In the genomic region with DNA sequence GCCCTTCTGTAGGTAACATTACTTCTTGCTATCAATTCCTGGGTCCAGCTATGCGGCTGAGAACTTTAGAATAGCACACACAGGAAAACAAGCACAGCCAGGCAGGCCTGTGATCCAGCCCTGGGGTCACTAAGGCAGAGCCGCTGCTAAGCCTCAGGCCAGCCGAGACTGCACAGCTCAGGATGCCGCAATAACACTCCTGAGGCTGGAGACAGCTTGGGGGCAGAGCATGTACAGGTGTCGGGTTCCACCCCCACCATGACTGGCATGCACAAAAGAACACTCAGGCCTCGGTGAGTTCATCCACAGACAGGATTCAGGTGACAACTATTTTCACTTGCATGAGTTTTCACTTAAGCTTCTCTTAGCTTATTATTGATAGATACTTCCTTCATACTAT, we compare ENCODE assay signal across 23 mouse cellular contexts. TPM values are rescaled to one million over a fixed set of nuclear protein-coding genes. Genes with fewer than 3 reads are reported as not detected.
DNase-seq lines count a peak whose midpoint lies in the region; ATAC-seq lines count a peak whose summit lies in the region.
"Had no signal": no experiment of that assay in that cellular context is flagged by ENCODE, and none has a peak within 500 bp of the region (broad histone marks: within the 10 kb centered on the region; RNA-seq: fewer than 3 reads in every experiment).

No protein-coding gene starts in this region.

- no peaks in the 10 kb centered on the region for H3K27me3 ChIP-seq in forebrain, embryonic 10.5 days (ENCODE audit: poor library complexity, severe bottlenecking)
- H3K27me3 ChIP-seq in forebrain, embryonic 16.5 days (replicated peaks; ENCODE audit: control insufficient read depth, insufficient read depth, low read length), result no peaks in the 10 kb centered on the region
- no peaks in the 10 kb centered on the region for H3K27me3 ChIP-seq in limb, embryonic 12.5 days
- H3K27me3 ChIP-seq: hindbrain, embryonic 15.5 days; limb, embryonic 13.5 days; midbrain, embryonic 15.5 days had no signal

- peaks cover 22% of the 10 kb centered on the region for H3K4me1 ChIP-seq in forebrain, embryonic 10.5 days
- H3K4me1 ChIP-seq in forebrain, embryonic 16.5 days (replicated peaks; ENCODE audit: control insufficient read depth, insufficient read depth, low read length), result no peaks in the 10 kb centered on the region
- peaks cover 25% of the 10 kb centered on the region for H3K4me1 ChIP-seq in limb, embryonic 12.5 days (replicated peaks)
- H3K4me1 ChIP-seq: hindbrain, embryonic 15.5 days had no signal

- no peak overlapping the region for H3K4me3 ChIP-seq in forebrain, embryonic 10.5 days
- H3K4me3 ChIP-seq in forebrain, embryonic 16.5 days (replicated peaks; ENCODE audit: low read length), result no peak overlapping the region
- H3K4me3 ChIP-seq in limb, embryonic 12.5 days (replicated peaks), result no peak overlapping the region
- H3K4me3 ChIP-seq: hindbrain, embryonic 15.5 days; limb, embryonic 13.5 days; midbrain, embryonic 15.5 days had no signal

- 44% methylated on average over 6 of the region's 6 CpGs for WGBS in forebrain, embryonic 10.5 days
- 55% methylated on average over 6 of the region's 6 CpGs for WGBS in forebrain, embryonic 16.5 days
- 25% methylated on average over 6 of the region's 6 CpGs for WGBS in limb, embryonic 12.5 days

- no peak for ATAC-seq in forebrain, embryonic 16.5 days
- no peak for ATAC-seq in limb, embryonic 12.5 days (ENCODE audit: insufficient number of reproducible peaks, insufficient read depth, low FRiP score, low TSS enrichment, low read depth)
- ATAC-seq in CD4-positive, CD25-positive, alpha-beta regulatory T cell, adult 4 months, result no peak
- ATAC-seq: forebrain, embryonic 14.5 days; midbrain, embryonic 15.5 days had no signal

- DNase-seq in forebrain, embryonic 10.5 days (ENCODE audit: extremely low spot score, low spot score), result peak; percentile 16
- DNase-seq in 3T3-L1 (ENCODE audit: low read depth, low spot score), result peak; percentile 56
- DNase-seq in embryo, embryonic 10.5 days (ENCODE audit: low spot score), result peak; percentile 23
- DNase-seq in yolk sac, embryonic 10.5 days (ENCODE audit: low spot score), result no peak
- no peak for DNase-seq in gastrocnemius, postnatal 4 days (ENCODE audit: low spot score in 2 of 2)
- DNase-seq: B cell, adult 2 months; cerebellum, postnatal 14 days; gastrocnemius, postnatal 10 days; kidney, postnatal 36 days; lung, postnatal 4 days; right cerebral cortex, postnatal 25 days had no signal

- H3K4me2 ChIP-seq in forebrain, embryonic 16.5 days (ENCODE audit: low read length), result no peak overlapping the region
- no peak overlapping the region for H3K4me2 ChIP-seq in limb, embryonic 12.5 days
- H3K4me2 ChIP-seq: heart, embryonic 11.5 days; hindbrain, embryonic 15.5 days; midbrain, embryonic 15.5 days had no signal

- H3K9ac ChIP-seq in forebrain, embryonic 16.5 days (replicated peaks; ENCODE audit: low read depth, low read length), result no peak overlapping the region
- no peak overlapping the region for H3K9ac ChIP-seq in limb, embryonic 12.5 days (replicated peaks)
- H3K9ac ChIP-seq: hindbrain, embryonic 15.5 days; limb, embryonic 13.5 days; midbrain, embryonic 15.5 days had no signal

- H3K27ac ChIP-seq in forebrain, embryonic 10.5 days, result no peak overlapping the region
- H3K27ac ChIP-seq in forebrain, embryonic 16.5 days (ENCODE audit: low read length), result no peak overlapping the region
- H3K27ac ChIP-seq in limb, embryonic 12.5 days, result peak overlapping the region; percentile 42; the same call in 1 of the 2 replicates
- H3K27ac ChIP-seq: hindbrain, embryonic 15.5 days; midbrain, embryonic 15.5 days had no signal

- H3K36me3 ChIP-seq in forebrain, embryonic 10.5 days (replicated peaks), result peaks cover 34% of the 10 kb centered on the region
- H3K36me3 ChIP-seq in forebrain, embryonic 16.5 days (ENCODE audit: control insufficient read depth, insufficient read depth), result no peaks in the 10 kb centered on the region
- peaks cover 9% of the 10 kb centered on the region; the same call in 1 of the 2 replicates for H3K36me3 ChIP-seq in limb, embryonic 12.5 days
- H3K36me3 ChIP-seq: hindbrain, embryonic 15.5 days; midbrain, embryonic 15.5 days had no signal

- no peaks in the 10 kb centered on the region for H3K9me3 ChIP-seq in forebrain, embryonic 10.5 days
- peaks cover 2% of the 10 kb centered on the region; the same call in 1 of the 2 replicates for H3K9me3 ChIP-seq in forebrain, embryonic 16.5 days (ENCODE audit: control insufficient read depth, low read length)
- no peaks in the 10 kb centered on the region for H3K9me3 ChIP-seq in limb, embryonic 12.5 days
- H3K9me3 ChIP-seq: G1E; hindbrain, embryonic 15.5 days; midbrain, embryonic 15.5 days had no signal

RNA-seq across cellular contexts. Expression of a gene that starts 6.0 kb away (rescaled TPM):
- polyA plus RNA-seq in forebrain, embryonic 10.5 days (2016; fragmentation: Nextera tagmentation; extraction: Ambion mirVana), result 17.1 and 17.6 TPM in 2 replicates
- polyA plus RNA-seq in forebrain, embryonic 16.5 days (2015; fragmentation: Nextera tagmentation; extraction: Ambion mirVana), result 7.2 and 8.2 TPM in 2 replicates
- 18.3 and 19.2 TPM in 2 replicates for polyA plus RNA-seq in limb, embryonic 12.5 days (2016; fragmentation: Nextera tagmentation; extraction: Ambion mirVana)
- 10 to 100 TPM; 11.8 to 15.7 TPM for polyA plus RNA-seq in CD4-positive, CD25-positive, alpha-beta regulatory T cell, adult 4 months (2017; shearing (Covaris generic))
- total RNA-seq in gastrocnemius, postnatal 4 days (2021), result 10 to 100 TPM; 11.5 to 13.0 TPM

RNA-seq across cellular contexts. Expression of a gene that starts 55.4 kb away (rescaled TPM):
- polyA plus RNA-seq in forebrain, embryonic 10.5 days (2016; fragmentation: Nextera tagmentation; extraction: Ambion mirVana), result 0.21 and 0.22 TPM in 2 replicates
- polyA plus RNA-seq in forebrain, embryonic 16.5 days (2015; fragmentation: Nextera tagmentation; extraction: Ambion mirVana), result not detected in 2 replicates
- not detected in 2 replicates for polyA plus RNA-seq in limb, embryonic 12.5 days (2016; fragmentation: Nextera tagmentation; extraction: Ambion mirVana)
- polyA plus RNA-seq in CD4-positive, CD25-positive, alpha-beta regulatory T cell, adult 4 months (2017; shearing (Covaris generic)), result not detected
- total RNA-seq in gastrocnemius, postnatal 4 days (2021), result under 1 TPM in 1 of 2 experiments, not detected in 1; 0.39 TPM
- total RNA-seq: adrenal gland, postnatal 4 days; G1E had no signal
- polyA plus RNA-seq: forebrain, embryonic 14.5 days; G1E; hindbrain, embryonic 15.5 days; liver, embryonic 16.5 days; midbrain, embryonic 15.5 days; neural tube, embryonic 11.5 days had no signal

Comparison
In these comparisons a context has a peak if more than half of its experiments do, and no peak if none do; other contexts are left out.
1. DNase-seq: peak in forebrain, embryonic 10.5 days (single experiment), 3T3-L1 (single experiment) and embryo, embryonic 10.5 days (single experiment); none in yolk sac, embryonic 10.5 days (single experiment) and gastrocnemius, postnatal 4 days (0 of 2).